Mouse (Mus musculus): ENCODE results near the gene 4930595D18Rik.

The 4930595D18Rik gene

DNA sequence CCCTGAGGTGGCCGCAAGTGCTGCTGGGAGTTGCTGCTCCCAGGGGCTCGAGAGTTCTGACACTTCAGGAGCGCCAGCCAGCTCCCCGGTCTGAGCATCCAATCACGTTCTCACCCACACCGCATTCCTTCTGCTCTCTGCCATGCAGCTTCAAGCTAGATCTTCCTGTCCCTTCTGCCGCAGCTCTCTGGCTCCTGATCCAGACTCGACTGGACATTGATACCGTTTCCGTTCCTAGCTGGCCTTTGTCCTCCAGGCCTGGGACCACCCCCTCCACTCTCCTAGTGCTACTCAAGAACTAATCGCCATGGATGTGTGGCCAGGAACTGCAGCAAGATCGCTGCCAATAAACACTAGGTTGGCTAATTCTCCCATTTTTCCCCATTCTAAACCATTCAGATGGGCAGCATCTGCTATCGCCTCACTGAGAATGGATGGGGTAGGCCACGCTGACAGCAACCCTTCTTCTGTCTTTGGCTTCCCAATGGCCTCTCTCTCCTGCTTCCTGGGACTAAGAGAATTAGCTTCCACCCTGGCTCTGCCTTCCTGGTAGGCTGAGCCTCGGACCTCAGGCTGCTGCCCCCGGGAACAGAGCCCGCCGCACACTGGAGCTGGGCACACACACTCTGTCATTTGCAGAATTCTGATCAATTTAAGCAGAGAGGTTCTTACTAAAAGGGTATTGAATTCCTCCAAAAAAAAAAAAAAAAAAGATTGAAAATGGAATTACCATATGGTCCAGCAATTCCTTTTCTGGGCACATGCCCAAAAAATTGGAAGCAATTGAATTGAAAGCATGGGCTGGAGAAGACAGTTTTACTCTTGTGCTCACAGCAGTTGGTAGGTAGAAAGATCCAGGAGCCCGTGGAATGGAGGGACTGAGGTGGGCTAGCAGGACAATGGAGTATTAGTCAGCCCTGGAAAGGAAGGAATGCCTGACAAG lies 49.2 kb downstream of the 4930595D18Rik start:
- Histone ChIP-seq H3K36me3 (ENCODE audit: control insufficient read depth, insufficient read depth, low read length, poor library complexity, severe bottlenecking) (no peaks in the 10 kb centered on the region), H3K27me3 (ENCODE audit: control insufficient read depth, insufficient read depth, low read length, poor library complexity, severe bottlenecking) (no peaks in the 10 kb centered on the region)
- DNase-seq (ENCODE audit: low read depth, low spot score) = no peak

DNA sequence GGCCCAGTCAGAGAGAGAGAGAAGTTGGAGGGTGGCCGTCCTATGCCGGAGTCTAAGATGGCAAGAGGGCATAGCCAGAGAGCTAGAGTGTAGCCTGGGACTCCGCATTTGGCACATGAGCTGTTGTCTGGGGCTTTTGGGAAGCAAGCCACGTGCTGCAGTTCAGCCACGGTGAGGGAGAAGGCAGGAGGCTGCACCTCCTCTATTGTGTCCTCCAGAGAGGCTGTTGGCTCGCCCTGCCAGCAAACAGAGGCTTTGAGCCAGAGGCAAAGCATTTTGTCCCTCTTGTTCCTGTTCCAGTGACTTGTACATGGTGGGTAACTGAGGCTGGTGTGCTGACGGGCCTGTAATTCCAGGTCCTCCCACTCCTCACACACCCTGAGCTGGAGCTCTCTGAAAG lies 50.1 kb downstream of the 4930595D18Rik start:
- no peak for DNase-seq (ENCODE audit: low read depth, low spot score)
- Histone ChIP-seq H3K27me3 (ENCODE audit: control insufficient read depth, insufficient read depth, low read length, poor library complexity, severe bottlenecking) (no peaks in the 10 kb centered on the region), H3K36me3 (ENCODE audit: control insufficient read depth, insufficient read depth, low read length, poor library complexity, severe bottlenecking) (no peaks in the 10 kb centered on the region)

DNA sequence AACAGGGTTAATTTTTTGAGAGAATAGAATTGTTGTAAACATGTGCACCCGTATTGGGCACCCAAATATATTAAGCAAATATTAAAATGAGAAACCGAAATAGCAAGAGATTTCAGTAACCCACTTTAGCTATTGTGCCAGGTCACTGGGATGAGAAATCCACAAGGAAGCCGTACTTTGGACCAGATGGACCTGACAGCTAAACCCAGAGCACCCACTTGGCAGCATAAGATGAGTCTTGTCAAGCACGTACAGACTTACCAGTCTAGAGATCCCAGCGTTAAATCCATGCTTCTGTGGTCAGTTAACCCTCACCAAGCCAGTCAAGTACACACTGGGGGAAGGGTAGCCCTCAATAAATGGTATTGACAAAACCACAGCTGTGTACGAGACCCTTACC lies 58.6 kb downstream of the 4930595D18Rik start:
- Histone ChIP-seq H3K36me3 (ENCODE audit: control insufficient read depth, insufficient read depth, low read length, poor library complexity, severe bottlenecking) (no peaks in the 10 kb centered on the region), H3K27me3 (ENCODE audit: control insufficient read depth, insufficient read depth, low read length, poor library complexity, severe bottlenecking) (no peaks in the 10 kb centered on the region)
- no peak for DNase-seq (ENCODE audit: low read depth, low spot score)

DNA sequence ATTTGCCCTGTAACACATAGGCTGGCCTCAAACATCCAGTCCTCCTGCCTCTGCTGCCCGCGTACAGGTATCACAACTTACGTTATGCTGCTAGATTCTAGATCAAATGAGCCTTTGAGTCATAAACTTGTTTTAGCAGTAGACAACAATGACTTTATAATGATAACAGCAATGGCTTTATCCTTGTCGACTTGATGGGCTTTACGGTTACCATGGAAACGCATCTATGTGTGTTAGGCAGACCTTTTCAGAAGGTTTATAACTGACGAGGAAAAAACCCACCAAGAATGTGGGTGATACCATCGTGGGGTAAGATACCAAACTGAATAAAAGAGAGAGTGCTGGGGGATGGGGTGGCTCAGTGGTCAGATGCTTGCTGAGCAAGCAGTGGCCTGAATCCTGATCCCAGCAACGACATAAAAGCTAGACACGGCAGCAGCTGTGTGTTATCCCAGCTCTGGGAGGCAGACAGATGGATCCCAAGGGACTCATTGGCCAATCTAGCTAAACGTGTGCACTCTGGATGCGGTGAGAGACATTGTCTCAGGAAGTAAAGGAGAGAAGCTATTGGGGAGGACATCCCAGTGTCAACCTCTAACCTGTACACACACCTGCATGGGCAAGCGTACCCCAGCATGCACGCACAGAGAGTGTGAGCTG lies 59.6 kb downstream of the 4930595D18Rik start:
- H3K27me3 ChIP-seq (ENCODE audit: control insufficient read depth, insufficient read depth, low read length, poor library complexity, severe bottlenecking) = no peaks in the 10 kb centered on the region
- H3K36me3 ChIP-seq (ENCODE audit: control insufficient read depth, insufficient read depth, low read length, poor library complexity, severe bottlenecking) = no peaks in the 10 kb centered on the region
- no peak for DNase-seq (ENCODE audit: low read depth, low spot score)

DNA sequence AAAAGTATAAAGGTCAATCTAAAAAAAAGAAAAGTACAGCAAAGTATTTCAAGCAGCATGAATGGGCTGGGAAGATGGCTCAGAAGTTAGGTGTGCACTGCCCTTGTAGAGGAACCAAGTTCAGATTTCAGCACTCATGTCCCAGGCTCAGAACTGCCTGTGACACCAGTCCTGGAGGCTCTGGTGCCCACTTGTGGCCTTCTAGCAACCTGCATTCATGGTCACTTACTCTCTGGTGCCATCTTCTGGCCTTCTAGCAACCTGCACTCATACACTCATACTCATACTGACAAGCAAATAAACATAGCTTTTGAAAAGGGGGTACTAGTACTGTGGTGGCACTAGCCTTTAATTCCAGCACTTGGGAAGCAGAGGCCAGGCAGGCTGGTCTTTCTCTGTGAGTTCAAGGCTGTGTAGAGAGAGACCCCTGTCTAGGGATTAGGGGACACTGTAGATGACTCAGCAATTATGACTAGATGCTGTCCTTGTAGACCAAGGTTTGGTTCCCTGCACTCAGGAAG lies 61.9 kb downstream of the 4930595D18Rik start:
- peak; percentile 68 for DNase-seq (ENCODE audit: low read depth, low spot score)
- Histone ChIP-seq H3K36me3 (ENCODE audit: control insufficient read depth, insufficient read depth, low read length, poor library complexity, severe bottlenecking) (no peaks in the 10 kb centered on the region), H3K27me3 (ENCODE audit: control insufficient read depth, insufficient read depth, low read length, poor library complexity, severe bottlenecking) (no peaks in the 10 kb centered on the region)

DNA sequence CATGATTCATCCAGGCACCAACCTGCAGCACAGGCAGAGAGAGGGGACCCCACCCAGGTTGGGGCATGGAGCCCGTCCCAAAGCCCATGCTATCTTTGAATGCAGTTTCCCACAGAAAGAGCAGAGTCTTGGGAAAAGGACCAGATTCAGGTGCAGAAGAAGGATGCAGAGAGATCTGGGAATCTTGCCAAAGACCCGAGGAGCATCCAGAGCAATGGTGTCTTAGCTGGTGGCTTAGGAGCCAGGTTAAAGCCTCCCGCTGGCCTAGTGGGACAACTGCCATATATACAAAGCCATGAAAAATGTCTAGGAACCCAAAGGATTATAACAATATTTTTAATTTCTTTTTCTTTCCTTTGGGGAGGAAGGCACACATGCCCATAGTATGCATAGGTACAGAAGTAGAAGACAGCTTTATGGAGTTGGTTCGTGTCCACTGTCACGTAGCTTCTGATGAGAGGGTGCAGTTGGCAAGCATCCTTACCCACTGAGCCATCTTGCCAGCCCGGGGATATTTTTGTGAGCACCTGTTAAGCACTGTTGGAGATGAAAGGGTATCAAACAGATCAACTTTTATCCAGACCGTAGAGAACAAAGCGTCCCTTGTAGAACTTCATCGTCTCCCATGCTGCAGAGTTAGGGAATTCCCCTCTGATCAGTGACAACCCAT lies 63.2 kb downstream of the 4930595D18Rik start:
- DNase-seq (ENCODE audit: low read depth, low spot score) = no peak
- H3K27me3 ChIP-seq (ENCODE audit: control insufficient read depth, insufficient read depth, low read length, poor library complexity, severe bottlenecking) = no peaks in the 10 kb centered on the region
- H3K36me3 ChIP-seq (ENCODE audit: control insufficient read depth, insufficient read depth, low read length, poor library complexity, severe bottlenecking) = no peaks in the 10 kb centered on the region

DNA sequence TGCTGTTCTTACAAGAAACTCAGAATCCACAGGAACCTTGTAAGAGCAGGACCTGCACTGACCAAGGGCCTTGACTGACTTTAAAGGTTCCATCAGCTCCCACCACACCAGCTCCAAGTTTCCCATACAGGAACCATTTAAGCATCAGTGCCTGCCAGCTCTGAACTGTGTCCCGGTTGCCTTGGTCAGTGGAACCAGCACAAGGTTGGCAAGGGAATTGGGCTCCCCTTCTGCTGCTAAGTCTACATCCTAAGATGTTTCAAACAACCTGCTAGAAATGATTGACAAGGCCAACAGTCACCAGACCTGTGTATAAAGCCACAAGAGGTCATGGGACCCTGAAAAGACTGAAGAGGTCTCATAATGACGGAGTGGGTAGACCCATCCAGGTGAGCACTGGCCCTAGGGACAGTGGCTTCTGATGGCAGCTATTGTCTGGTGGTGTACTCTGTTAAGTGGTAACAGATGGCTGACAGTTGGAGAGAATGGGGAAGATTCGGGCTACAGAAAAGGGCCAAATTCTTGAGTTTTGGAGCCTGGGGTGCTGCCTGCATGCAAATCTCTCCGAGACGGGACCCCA lies 64.7 kb downstream of the 4930595D18Rik start:
- no peaks in the 10 kb centered on the region for H3K36me3 ChIP-seq (ENCODE audit: control insufficient read depth, insufficient read depth, low read length, poor library complexity, severe bottlenecking)
- no peaks in the 10 kb centered on the region for H3K27me3 ChIP-seq (ENCODE audit: control insufficient read depth, insufficient read depth, low read length, poor library complexity, severe bottlenecking)
- DNase-seq (ENCODE audit: low read depth, low spot score) = no peak

DNA sequence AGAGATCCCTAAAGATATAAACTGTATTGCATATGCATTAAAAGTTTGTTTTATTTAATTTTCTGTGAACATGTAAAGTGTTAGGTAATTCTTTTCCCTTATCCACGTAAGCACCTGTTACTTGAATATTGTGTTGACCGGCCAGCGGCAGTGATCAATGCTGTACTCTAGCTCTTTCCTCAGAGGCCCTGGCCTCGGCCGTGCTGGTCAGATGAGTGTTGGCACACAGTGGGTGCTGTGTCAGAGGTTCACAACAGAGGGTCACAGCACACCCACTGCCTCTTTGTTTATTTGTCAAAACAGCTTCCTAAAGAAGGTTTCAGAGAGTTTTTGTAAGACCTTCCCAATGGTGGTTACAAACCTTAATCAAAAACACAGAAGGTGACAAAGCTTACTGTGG lies 69.7 kb downstream of the 4930595D18Rik start:
- Histone ChIP-seq H3K36me3 (ENCODE audit: control insufficient read depth, insufficient read depth, low read length, poor library complexity, severe bottlenecking) (peaks cover 2% of the 10 kb centered on the region), H3K27me3 (ENCODE audit: control insufficient read depth, insufficient read depth, low read length, poor library complexity, severe bottlenecking) (no peaks in the 10 kb centered on the region)
- DNase-seq (ENCODE audit: low read depth, low spot score) = no peak

DNA sequence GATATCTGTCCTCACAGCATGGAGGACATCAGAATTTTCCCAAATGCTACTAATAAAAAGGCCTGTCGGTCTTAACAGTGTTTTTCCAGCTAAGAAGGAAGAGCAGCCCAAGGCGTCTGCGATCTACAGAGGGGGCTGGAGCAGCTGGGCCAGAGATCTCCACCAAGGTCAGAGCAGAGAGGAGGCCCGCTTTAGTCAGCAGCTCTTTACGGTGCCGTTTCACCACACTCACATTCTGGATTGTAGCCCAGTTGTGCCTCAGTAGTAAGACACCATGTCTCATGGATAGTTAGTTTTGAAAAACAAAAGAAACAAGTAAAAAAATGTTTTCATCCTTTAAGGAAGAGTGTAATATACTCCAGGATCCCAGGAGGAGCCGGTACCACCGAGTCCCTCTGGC lies 73.1 kb downstream of the 4930595D18Rik start:
- Histone ChIP-seq H3K36me3 (ENCODE audit: control insufficient read depth, insufficient read depth, low read length, poor library complexity, severe bottlenecking) (peaks cover 6% of the 10 kb centered on the region), H3K27me3 (ENCODE audit: control insufficient read depth, insufficient read depth, low read length, poor library complexity, severe bottlenecking) (no peaks in the 10 kb centered on the region)
- DNase-seq (ENCODE audit: low read depth, low spot score) = no peak

All from splenic B cell, adult 2 months (primary cell).